Mouse (Mus musculus) kidney, embryonic 16.5 days (tissue): ENCODE measurements around the gene Prtn3. TPM values are rescaled to one million over a fixed set of nuclear protein-coding genes. Genes with fewer than 3 reads are reported as not detected.

Source experiments
- ATAC-seq: fragments of 200-750 bp; cut with Nextera tagmentation; 2 replicates; pipeline ENCODE4 v1.8.0; 2017; ENCODE audit warnings: moderate TSS enrichment; ENCODE audit not compliant: low FRiP score, low TSS enrichment
- H3K27ac ChIP-seq: fragments of 300-500 bp; sonication (generic); 2 replicates; pipeline ENCODE4 v1.5.1; 2014; ENCODE audit warnings: low read length
- H3K27me3 ChIP-seq: fragments of 300-500 bp; sonication (generic); 2 replicates; pipeline ENCODE4 v1.6.1; 2014; ENCODE audit warnings: low read length, control low read depth, mixed read lengths; ENCODE audit not compliant: insufficient read depth
- H3K36me3 ChIP-seq: fragments of 300-500 bp; sonication (generic); 2 replicates; pipeline ENCODE4 v1.6.1; 2014; ENCODE audit warnings: low read length, control low read depth, mixed read lengths; ENCODE audit not compliant: insufficient read depth
- H3K4me1 ChIP-seq: fragments of 300-500 bp; sonication (generic); 2 replicates; pipeline ENCODE4 v1.6.1; 2014; ENCODE audit warnings: low read length, control low read depth, mixed read lengths; ENCODE audit not compliant: insufficient read depth
- H3K4me2 ChIP-seq: fragments of 300-500 bp; sonication (generic); replicated peaks from 2 replicates; pipeline ENCODE4 v1.6.1; 2014; ENCODE audit warnings: low read depth, low read length
- H3K4me3 ChIP-seq: fragments of 300-500 bp; sonication (generic); 2 replicates; pipeline ENCODE4 v1.5.1; 2014; ENCODE audit warnings: mild to moderate bottlenecking, low read length
- H3K9ac ChIP-seq: fragments of 300-500 bp; sonication (generic); replicated peaks from 2 replicates; pipeline ENCODE4 v1.6.1; 2014; ENCODE audit warnings: low read length
- H3K9me3 ChIP-seq: fragments of 300-500 bp; sonication (generic); 2 replicates; pipeline ENCODE4 v1.6.1; 2016; ENCODE audit warnings: low read length, control low read depth
- WGBS: fragments of 180-500 bp; shearing (Covaris S2); extraction: QIAGEN DNeasy Blood & Tissue Kit; methylation state at CpG from one replicate; pipeline ENCODE4 v1.1.7; 2014; 5-methylcytosine and 5-hydroxymethylcytosine counted together
- microRNA-seq: library from miRNA; unstranded; fragments of <30 nt; microRNA quantifications from one replicate; pipeline ENCODE4, GENCODE M21; 2016
- polyA plus RNA-seq: library from polyadenylated mRNA; unstranded; fragments of >200 nt; fragmentation: Nextera tagmentation; extraction: Ambion mirVana; gene quantifications from 2 replicates; pipeline ENCODE4 v1.2.1, GENCODE M21; 2015

The Prtn3 gene
- polyA plus RNA-seq, 1 experiment from 2014 or later, result 7.9 TPM

GRCm38 (mm10) chr10:79929967-79930825 lies 55.9 kb downstream of the Prtn3 start:
- no peak for ATAC-seq
- H3K4me1 ChIP-seq, result peaks cover 75% of the 10 kb centered on the region
- 86% methylated on average over 18 of the region's 18 CpGs for WGBS
- 0 out of 2 replicates have a peak overlapping the region, but pooled peaks have one; percentile 7 for H3K4me2 ChIP-seq
- no peaks in the 10 kb centered on the region for H3K27me3 ChIP-seq
- H3K4me3 ChIP-seq, result no peak overlapping the region
- no peaks in the 10 kb centered on the region for H3K9me3 ChIP-seq
- H3K36me3 ChIP-seq, result peaks cover 24% of the 10 kb centered on the region
- no peak overlapping the region for H3K9ac ChIP-seq
- no peak overlapping the region for H3K27ac ChIP-seq

GRCm38 (mm10) chr10:79930826-79931186 lies 56.5 kb downstream of the Prtn3 start:
- WGBS, result 87% methylated on average over 16 of the region's 16 CpGs
- peaks cover 74% of the 10 kb centered on the region for H3K4me1 ChIP-seq
- H3K27ac ChIP-seq, result no peak overlapping the region
- no peaks in the 10 kb centered on the region for H3K9me3 ChIP-seq
- H3K36me3 ChIP-seq, result peaks cover 24% of the 10 kb centered on the region
- no peak for ATAC-seq
- H3K9ac ChIP-seq, result no peak overlapping the region
- H3K27me3 ChIP-seq, result no peaks in the 10 kb centered on the region
- H3K4me2 ChIP-seq, result no peak overlapping the region
- no peak overlapping the region for H3K4me3 ChIP-seq

DNA sequence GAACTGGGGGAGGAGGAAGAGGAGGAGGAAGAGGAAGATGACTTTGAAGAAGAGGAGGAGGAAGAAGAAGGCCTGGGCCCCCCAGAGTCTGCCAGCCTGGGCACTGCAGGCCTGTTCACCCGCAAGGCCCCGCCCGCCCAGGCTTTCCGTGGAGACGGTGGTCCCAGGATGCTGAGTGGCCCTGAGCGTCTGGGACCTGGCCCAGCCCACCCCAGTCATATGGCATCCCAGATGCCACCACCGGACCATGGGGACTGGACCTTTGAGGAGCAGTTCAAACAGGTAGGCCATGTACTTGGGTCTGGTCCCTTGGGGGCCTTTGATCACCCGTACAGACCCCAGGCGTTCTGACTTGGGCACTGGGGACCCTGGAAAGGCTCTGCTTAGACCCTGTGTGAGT lies 57.5 kb downstream of the Prtn3 start:
- Histone ChIP-seq H3K36me3 (peaks cover 24% of the 10 kb centered on the region), H3K27me3 (no peaks in the 10 kb centered on the region), H3K9me3 (no peaks in the 10 kb centered on the region), H3K27ac (peak overlapping the region; percentile 41; the same call in 1 of the 2 replicates), H3K4me3 (no peak overlapping the region), H3K4me1 (peaks cover 78% of the 10 kb centered on the region), H3K9ac (no peak overlapping the region; the same call in 1 of the 2 replicates), H3K4me2 (no peak overlapping the region)
- no peak for ATAC-seq
- WGBS, result 88% methylated on average over 9 of the region's 9 CpGs

DNA sequence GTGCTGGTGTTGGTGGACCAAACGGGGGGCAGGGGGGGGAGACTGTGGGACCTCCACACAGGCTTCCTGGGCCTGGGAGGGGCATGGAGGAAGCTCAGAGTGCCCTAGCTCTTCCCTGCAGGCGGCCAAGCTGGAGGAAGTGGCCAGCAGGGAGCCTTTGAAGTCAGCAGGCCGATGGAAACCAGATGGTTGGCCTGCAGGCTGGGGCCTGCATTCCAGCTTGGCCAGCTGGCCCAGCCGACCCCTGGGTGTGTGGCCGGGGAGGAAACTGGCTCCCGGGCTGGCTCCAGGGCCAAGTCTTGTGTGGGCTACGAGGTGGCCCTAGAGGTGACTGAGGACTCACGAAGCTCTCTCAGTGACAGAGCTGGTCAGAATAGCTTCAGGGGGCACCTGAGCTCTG lies 58.5 kb downstream of the Prtn3 start:
- peaks cover 24% of the 10 kb centered on the region for H3K36me3 ChIP-seq
- peak overlapping the region; percentile 41 for H3K27ac ChIP-seq
- H3K27me3 ChIP-seq, result no peaks in the 10 kb centered on the region
- 13% methylated on average over 8 of the region's 8 CpGs for WGBS
- peak; percentile 58 for ATAC-seq
- no peak overlapping the region for H3K4me3 ChIP-seq
- H3K4me1 ChIP-seq, result peaks cover 87% of the 10 kb centered on the region
- H3K9me3 ChIP-seq, result no peaks in the 10 kb centered on the region
- no peak overlapping the region for H3K9ac ChIP-seq
- H3K4me2 ChIP-seq, result peak overlapping the region; percentile 1

Small RNAs within 50 kb of the gene (microRNA-seq; reads per million reads assigned to microRNA genes)
- gene Mir6910, result not detected

Other genes with a start within 250 kb of the Prtn3 start
- gene Shc2, start 236.6 kb upstream of the Prtn3 start, polyA plus RNA-seq, result 5.3 and 9.0 TPM in 2 replicates
- not detected in 2 replicates for gene Odf3l2, start 228.7 kb upstream of the Prtn3 start, polyA plus RNA-seq
- gene Madcam1, start 209.9 kb upstream of the Prtn3 start, polyA plus RNA-seq, result 2.3 and 2.5 TPM in 2 replicates
- 84.2 and 87.0 TPM in 2 replicates for gene Tpgs1, start 205.1 kb upstream of the Prtn3 start, polyA plus RNA-seq
- gene Cdc34, start 192.3 kb upstream of the Prtn3 start, polyA plus RNA-seq, result 81.2 and 92.3 TPM in 2 replicates
- 0.75 and 0.81 TPM in 2 replicates for gene Gzmm, start 185.5 kb upstream of the Prtn3 start, polyA plus RNA-seq
- 954 and 1,048 TPM in 2 replicates for gene Bsg, start 170.0 kb upstream of the Prtn3 start, polyA plus RNA-seq
- gene Hcn2, start 157.8 kb upstream of the Prtn3 start, polyA plus RNA-seq, result 0.05 and 0.12 TPM in 2 replicates
- 60.9 and 63.8 TPM in 2 replicates for gene Polrmt, start 127.9 kb upstream of the Prtn3 start, polyA plus RNA-seq
- gene Fgf22, start 119.4 kb upstream of the Prtn3 start, polyA plus RNA-seq, result 0.14 and 0.39 TPM in 2 replicates
- 66.4 and 77.0 TPM in 2 replicates for gene Rnf126, start 107.5 kb upstream of the Prtn3 start, polyA plus RNA-seq
- 23.9 and 26.4 TPM in 2 replicates for gene Fstl3, start 97.2 kb upstream of the Prtn3 start, polyA plus RNA-seq
- gene Prss57, start 83.5 kb upstream of the Prtn3 start, polyA plus RNA-seq, result not detected in 2 replicates
- 190 and 194 TPM in 2 replicates for gene Palm, start 80.9 kb upstream of the Prtn3 start, polyA plus RNA-seq
- gene Misp, start 53.5 kb upstream of the Prtn3 start, polyA plus RNA-seq, result 18.2 and 18.5 TPM in 2 replicates
- gene Ptbp1, start 20.0 kb upstream of the Prtn3 start, polyA plus RNA-seq, result 431 and 491 TPM in 2 replicates
- 72.7 and 78.6 TPM in 2 replicates for gene Plppr3, start 158 bp downstream of the Prtn3 start, polyA plus RNA-seq
- 0.60 and 0.76 TPM in 2 replicates for gene Elane, start 11.8 kb downstream of the Prtn3 start, polyA plus RNA-seq
- gene Cfd, start 16.4 kb downstream of the Prtn3 start, polyA plus RNA-seq, result not detected in 2 replicates
- 71.0 and 72.4 TPM in 2 replicates for gene Med16, start 34.4 kb downstream of the Prtn3 start, polyA plus RNA-seq
- gene Gm26602, start 36.4 kb downstream of the Prtn3 start, polyA plus RNA-seq, result 9.2 TPM in 1 of 2 replicates, not detected in the other
- gene Kiss1r, start 42.5 kb downstream of the Prtn3 start, polyA plus RNA-seq, result 1.5 and 2.1 TPM in 2 replicates
- 169 and 170 TPM in 2 replicates for gene R3hdm4, start 46.7 kb downstream of the Prtn3 start, polyA plus RNA-seq
- gene Arid3a, start 52.6 kb downstream of the Prtn3 start, polyA plus RNA-seq, result 5.5 and 9.2 TPM in 2 replicates
- gene Wdr18, start 85.7 kb downstream of the Prtn3 start, polyA plus RNA-seq, result 101 and 113 TPM in 2 replicates
- gene Grin3b, start 96.2 kb downstream of the Prtn3 start, polyA plus RNA-seq, result 0.54 and 0.71 TPM in 2 replicates
- gene Tmem259, start 109.9 kb downstream of the Prtn3 start, polyA plus RNA-seq, result 10.8 and 11.2 TPM in 2 replicates
- gene Cnn2, start 114.1 kb downstream of the Prtn3 start, polyA plus RNA-seq, result 309 and 332 TPM in 2 replicates
- 4.2 and 4.4 TPM in 2 replicates for gene Abca7, start 122.0 kb downstream of the Prtn3 start, polyA plus RNA-seq
- 10.5 and 11.3 TPM in 2 replicates for gene Arhgap45, start 142.2 kb downstream of the Prtn3 start, polyA plus RNA-seq
- gene Polr2e, start 165.3 kb downstream of the Prtn3 start, polyA plus RNA-seq, result 242 and 248 TPM in 2 replicates
- gene Gpx4, start 172.7 kb downstream of the Prtn3 start, polyA plus RNA-seq, result 617 and 706 TPM in 2 replicates
- gene Sbno2, start 231.1 kb downstream of the Prtn3 start, polyA plus RNA-seq, result 16.1 and 17.6 TPM in 2 replicates
- gene Stk11, start 241.3 kb downstream of the Prtn3 start, polyA plus RNA-seq, result 18.2 and 20.2 TPM in 2 replicates